Mouse (Mus musculus): ENCODE results near the gene Prr36. TPM values are rescaled to one million over a fixed set of nuclear protein-coding genes. Genes with fewer than 3 reads are reported as not detected.

Gene Prr36
- polyA plus RNA-seq, 1 experiment, result not detected

DNA sequence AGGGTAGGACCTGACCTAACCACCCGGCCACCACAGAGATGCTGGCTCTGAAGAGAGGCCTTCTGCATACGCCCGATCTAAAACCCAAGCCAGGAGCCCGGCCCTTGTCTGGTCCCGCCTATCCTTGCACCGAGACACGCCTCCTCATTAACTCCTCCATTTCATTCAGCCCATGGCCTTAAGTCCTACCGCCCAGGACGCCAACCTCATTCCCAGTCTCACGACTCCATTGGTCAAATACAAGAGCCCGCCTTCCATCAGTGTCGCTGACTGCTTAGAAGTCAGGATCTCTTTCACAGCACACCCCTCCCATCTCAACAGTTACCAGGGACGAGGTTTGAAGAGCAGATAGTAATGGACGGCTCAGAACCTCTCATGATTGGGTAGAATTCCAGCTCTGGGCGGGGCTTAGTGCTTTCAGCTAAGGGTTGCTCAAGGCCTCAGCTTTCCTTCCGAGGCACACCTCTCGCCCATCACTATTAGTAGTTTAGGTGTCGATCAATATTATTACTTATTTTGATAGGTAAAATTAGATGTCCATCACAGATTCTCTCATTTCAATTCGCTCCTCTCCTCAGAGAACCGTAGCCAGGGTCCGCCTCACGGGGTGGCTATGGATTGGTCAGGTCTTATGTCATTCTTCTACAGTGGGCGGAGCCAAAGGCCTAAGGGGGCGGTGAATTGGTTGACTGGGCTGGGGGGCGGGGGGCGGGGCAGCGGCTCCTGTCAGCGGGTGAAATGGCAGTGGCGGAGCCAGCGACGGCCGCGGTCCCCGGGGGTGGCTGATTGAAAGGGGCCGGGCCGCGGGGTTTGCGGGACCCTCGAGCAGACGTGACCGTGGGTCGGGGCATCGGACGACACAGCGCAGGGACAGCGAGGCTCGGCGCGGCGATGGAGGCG lies 51.2 kb downstream of the Prr36 start, which contains the start of gene Evi5l:
Gene Evi5l, plus strand, starts transcription at position 716 of the 900 bp plus-strand sequence.
- no peaks in the 10 kb centered on the region for H3K9me3 ChIP-seq (ENCODE audit: control insufficient read depth, low read length)
- no peaks in the 10 kb centered on the region for H3K27me3 ChIP-seq (ENCODE audit: control insufficient read depth)
- H3K36me3 ChIP-seq (ENCODE audit: control insufficient read depth), result no peaks in the 10 kb centered on the region
- H3K4me3 ChIP-seq (replicated peaks), result peak within 1 kb of the TSS; percentile 84
- TF ChIP-seq GATA1 (IDR thresholded peaks at IDR 0.05; ENCODE audit: low read length) (no peak), TAL1 (IDR thresholded peaks at IDR 0.05; ENCODE audit: low read length) (no peak)
- H3K4me1 ChIP-seq (ENCODE audit: control insufficient read depth), result peaks cover 40% of the 10 kb centered on the region

DNA sequence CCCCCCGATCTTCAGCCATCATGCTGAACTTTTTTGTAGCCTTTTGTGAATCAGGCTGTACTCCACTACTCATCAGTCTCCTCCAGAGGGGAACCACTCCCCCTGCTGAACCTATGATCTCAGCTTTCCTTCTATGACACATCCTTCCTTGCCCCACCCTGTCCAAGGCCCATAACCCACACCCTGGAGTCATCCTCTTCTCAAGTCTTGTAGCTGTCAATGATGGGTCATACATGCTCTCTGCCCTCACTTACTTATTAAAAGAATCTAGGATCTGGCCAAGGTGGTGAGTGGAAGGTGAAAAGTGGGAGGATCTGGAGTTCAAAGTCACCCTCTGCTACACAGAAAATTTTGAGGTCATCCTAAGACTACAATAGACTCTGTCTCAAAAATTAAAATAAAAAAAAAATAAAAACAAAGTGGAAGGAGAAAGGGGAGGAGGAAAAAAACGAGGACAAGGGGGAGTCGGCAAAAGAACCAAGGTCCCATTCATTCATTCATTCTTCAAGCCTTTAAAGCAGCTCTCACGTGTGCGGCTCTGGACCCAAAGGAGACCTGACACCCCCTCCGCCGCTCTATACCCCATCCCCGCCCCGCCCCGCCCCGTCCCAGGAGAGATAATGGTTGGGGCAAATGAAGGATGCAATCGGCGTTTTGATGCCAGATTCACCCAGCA lies 51.9 kb downstream of the Prr36 start:
- TF ChIP-seq TAL1 (IDR thresholded peaks at IDR 0.05; ENCODE audit: low read length), result no peak
- no peak for TF ChIP-seq GATA1 (IDR thresholded peaks at IDR 0.05; ENCODE audit: low read length)
- Histone ChIP-seq H3K9me3 (ENCODE audit: control insufficient read depth, low read length) (no peaks in the 10 kb centered on the region), H3K4me1 (ENCODE audit: control insufficient read depth) (peaks cover 38% of the 10 kb centered on the region), H3K36me3 (ENCODE audit: control insufficient read depth) (no peaks in the 10 kb centered on the region), H3K27me3 (ENCODE audit: control insufficient read depth) (no peaks in the 10 kb centered on the region), H3K4me3 (replicated peaks) (peak overlapping the region; percentile 84)

DNA sequence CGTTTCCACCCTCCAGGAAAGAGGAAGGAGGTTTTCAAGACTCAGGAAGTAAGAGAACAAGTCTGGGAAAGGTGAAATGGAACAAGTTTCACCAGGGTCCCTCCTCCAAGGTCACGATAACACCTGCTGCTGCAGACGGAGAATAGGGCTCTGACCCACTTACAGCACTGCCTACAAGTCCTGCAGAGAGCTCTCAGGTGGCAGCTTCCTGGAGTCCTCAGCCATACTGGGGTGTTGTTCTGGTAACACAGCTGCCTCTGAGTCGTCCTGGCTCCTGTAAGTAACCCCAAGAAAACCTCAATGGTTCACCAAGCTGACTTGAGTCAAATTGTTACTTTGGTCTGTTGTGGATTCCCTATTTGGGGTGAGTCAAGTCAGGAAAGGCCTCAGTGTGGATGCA lies 54.5 kb downstream of the Prr36 start:
- Histone ChIP-seq H3K36me3 (ENCODE audit: control insufficient read depth) (no peaks in the 10 kb centered on the region), H3K4me3 (replicated peaks) (no peak overlapping the region)

More for the DNA sequence above, 54.5 kb downstream of the Prr36 start:
- no peaks in the 10 kb centered on the region for H3K9me3 ChIP-seq (ENCODE audit: control insufficient read depth, low read length)
- TF ChIP-seq TAL1 (IDR thresholded peaks at IDR 0.05; ENCODE audit: low read length), result no peak
- no peak for TF ChIP-seq GATA1 (IDR thresholded peaks at IDR 0.05; ENCODE audit: low read length)
- no peaks in the 10 kb centered on the region for H3K27me3 ChIP-seq (ENCODE audit: control insufficient read depth)
- peaks cover 19% of the 10 kb centered on the region for H3K4me1 ChIP-seq (ENCODE audit: control insufficient read depth)

Other genes with a start within 250 kb of the Prr36 start
- not detected in 2 replicates for gene Cd209f, start 111.6 kb downstream of the Prr36 start, polyA plus RNA-seq (2012)
- gene Cd209g, start 83.4 kb downstream of the Prr36 start, polyA plus RNA-seq (2012), result 0.04 TPM in 1 of 2 replicates, not detected in the other
- gene Evi5l, start 50.9 kb downstream of the Prr36 start, polyA plus RNA-seq (2012), result 1.3 and 1.5 TPM in 2 replicates
- gene Lrrc8e, start 9.4 kb upstream of the Prr36 start, polyA plus RNA-seq (2012), result 0.02 TPM in 1 of 2 replicates, not detected in the other
- gene Map2k7, start 21.3 kb upstream of the Prr36 start, polyA plus RNA-seq (2012), result 9.1 and 9.9 TPM in 2 replicates
- gene Gm49320, start 21.4 kb upstream of the Prr36 start, polyA plus RNA-seq (2012), result 0.25 and 0.38 TPM in 2 replicates
- gene Tgfbr3l, start 30.8 kb upstream of the Prr36 start, polyA plus RNA-seq (2012), result 1.1 and 1.3 TPM in 2 replicates
- gene Snapc2, start 35.6 kb upstream of the Prr36 start, polyA plus RNA-seq (2012), result 5.1 and 6.0 TPM in 2 replicates
- 0.32 and 0.42 TPM in 2 replicates for gene Ctxn1, start 41.8 kb upstream of the Prr36 start, polyA plus RNA-seq (2012)
- gene Timm44, start 58.5 kb upstream of the Prr36 start, polyA plus RNA-seq (2012), result 4.0 and 5.5 TPM in 2 replicates
- gene Ccl25, start 107.8 kb upstream of the Prr36 start, polyA plus RNA-seq (2012), result 0.06 and 0.15 TPM in 2 replicates
- gene Elavl1, start 108.0 kb upstream of the Prr36 start, polyA plus RNA-seq (2012), result 1.1 and 1.2 TPM in 2 replicates